Comparison of ENCODE assay signal across 9 mouse cellular contexts in the genomic region with DNA sequence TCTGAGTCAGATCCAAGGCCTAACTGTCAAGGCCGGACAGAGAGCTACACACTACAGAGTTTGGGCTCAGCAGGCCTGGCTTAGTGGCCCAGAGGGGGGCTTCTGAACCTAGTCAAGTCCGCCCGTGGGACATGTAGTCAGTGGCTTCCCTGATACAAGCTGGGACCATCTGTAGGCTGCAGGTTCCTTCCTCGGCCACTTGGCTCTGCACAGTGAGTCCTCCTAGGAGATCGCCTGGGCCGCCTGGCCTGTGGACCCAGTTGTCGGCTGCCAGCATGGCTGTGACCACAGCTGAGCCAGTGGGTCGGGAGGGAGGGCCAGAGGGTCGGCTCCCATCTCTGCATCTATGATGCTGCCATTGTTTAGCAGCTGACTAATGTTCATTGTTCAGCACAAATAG. TPM values are rescaled to one million over a fixed set of nuclear protein-coding genes. Genes with fewer than 3 reads are reported as not detected.
DNase-seq lines count a peak whose midpoint lies in the region; ATAC-seq and TF ChIP-seq lines count a peak whose summit lies in the region.
"Had no signal": no experiment of that assay in that cellular context is flagged by ENCODE, and none has a peak within 500 bp of the region (broad histone marks: within the 10 kb centered on the region; RNA-seq: fewer than 3 reads in every experiment).

No protein-coding gene starts in this region.

- intact Hi-C loops in left cerebral cortex, adult 2 months (cut with DNase I), result loop anchor here (10.0 kb wide), 1 partner anchor 337 kb away; no protein-coding TSS in a partner anchor

- peak; percentile 16 for DNase-seq in kidney, adult 9 months
- DNase-seq in kidney, adult 2 months, result no peak
- peak; percentile 24 for DNase-seq in embryonic facial prominence, embryonic 14.5 days (ENCODE audit: low spot score)
- DNase-seq in layer of hippocampus, postnatal 14 days (ENCODE audit: low spot score in 2 of 2), result no peak
- DNase-seq in left cerebral cortex, adult 2 months (ENCODE audit: extremely low spot score in 1 of 2, low spot score in 2 of 2), result no peak
- no peak for DNase-seq in lung, adult 2 months

- H3K27ac ChIP-seq in kidney, adult 2 months (ENCODE audit: insufficient read depth, low read depth, low read length), result no peak overlapping the region
- 0 out of 2 replicates have a peak overlapping the region, but pooled peaks have one; percentile 15 for H3K27ac ChIP-seq in embryonic facial prominence, embryonic 14.5 days (replicated peaks; ENCODE audit: low read depth, low read length)
- H3K27ac ChIP-seq in hindbrain, embryonic 15.5 days (replicated peaks), result peak overlapping the region; percentile 96; the same call in 1 of the 2 replicates
- no peak overlapping the region for H3K27ac ChIP-seq in neural tube, embryonic 15.5 days (replicated peaks)
- no peak overlapping the region for H3K27ac ChIP-seq in left cerebral cortex, adult 2 months
- H3K27ac ChIP-seq: heart, embryonic 13.5 days had no signal

- peaks cover 5% of the 10 kb centered on the region; the same call in 1 of the 2 replicates for H3K4me1 ChIP-seq in kidney, adult 2 months (ENCODE audit: control insufficient read depth, insufficient read depth, low read length)
- peaks cover 30% of the 10 kb centered on the region for H3K4me1 ChIP-seq in embryonic facial prominence, embryonic 14.5 days (ENCODE audit: control insufficient read depth, insufficient read depth, low read length)
- H3K4me1 ChIP-seq in hindbrain, embryonic 15.5 days (replicated peaks), result peaks cover 74% of the 10 kb centered on the region
- peaks cover 76% of the 10 kb centered on the region for H3K4me1 ChIP-seq in neural tube, embryonic 15.5 days
- 0 out of 2 replicates have a peak, but pooled peaks cover 3% of the 10 kb centered on the region for H3K4me1 ChIP-seq in lung, adult 2 months (ENCODE audit: control insufficient read depth, insufficient read depth, low read length)

- peak overlapping the region; percentile 35; the same call in 1 of the 2 replicates for H3K9ac ChIP-seq in embryonic facial prominence, embryonic 14.5 days (ENCODE audit: low read depth, low read length)
- H3K9ac ChIP-seq in hindbrain, embryonic 15.5 days, result peak overlapping the region; percentile 82
- H3K9ac ChIP-seq in neural tube, embryonic 15.5 days (replicated peaks), result peak overlapping the region; percentile 81
- H3K9ac ChIP-seq: heart, embryonic 13.5 days had no signal

- TF ChIP-seq POLR2A in kidney, adult 2 months (IDR thresholded peaks at IDR 0.05; ENCODE audit: low read depth, low read length), result no peak
- no peak for TF ChIP-seq POLR2A in lung, adult 2 months (IDR thresholded peaks at IDR 0.05; ENCODE audit: borderline replicate concordance, extremely low read depth, low read depth, low read length)

- H3K4me2 ChIP-seq in embryonic facial prominence, embryonic 14.5 days (ENCODE audit: low read depth, low read length), result peak overlapping the region; percentile 95; the same call in 1 of the 2 replicates
- H3K4me2 ChIP-seq in hindbrain, embryonic 15.5 days, result peak overlapping the region; percentile 85
- H3K4me2 ChIP-seq in neural tube, embryonic 15.5 days, result peak overlapping the region; percentile 79

- no peaks in the 10 kb centered on the region for H3K36me3 ChIP-seq in kidney, adult 2 months (ENCODE audit: control insufficient read depth, insufficient read depth, low read length)
- H3K36me3 ChIP-seq in embryonic facial prominence, embryonic 14.5 days (ENCODE audit: control insufficient read depth, insufficient read depth, low read length), result no peaks in the 10 kb centered on the region
- H3K36me3 ChIP-seq in hindbrain, embryonic 15.5 days, result no peaks in the 10 kb centered on the region
- no peaks in the 10 kb centered on the region for H3K36me3 ChIP-seq in neural tube, embryonic 15.5 days
- H3K36me3 ChIP-seq: heart, embryonic 13.5 days had no signal

- TF ChIP-seq CTCF in kidney, adult 2 months (conservative IDR thresholded peaks at IDR 0.05; ENCODE audit: insufficient read depth, insufficient read length, low read depth, low read length), result no peak
- TF ChIP-seq CTCF in left cerebral cortex, adult 2 months (IDR thresholded peaks at IDR 0.05), result no peak; the same call in 1 of the 2 replicates
- no peak for TF ChIP-seq CTCF in lung, adult 2 months (IDR thresholded peaks at IDR 0.05; ENCODE audit: insufficient read depth, low read length)

- WGBS in kidney, adult 2 months, result 72% methylated on average over 9 of the region's 9 CpGs
- 64% methylated on average over 9 of the region's 9 CpGs for WGBS in embryonic facial prominence, embryonic 14.5 days
- WGBS in hindbrain, embryonic 15.5 days, result 23% methylated on average over 9 of the region's 9 CpGs
- 31% methylated on average over 9 of the region's 9 CpGs for WGBS in neural tube, embryonic 15.5 days
- 65% methylated on average over 9 of the region's 9 CpGs for WGBS in lung, adult 2 months

- no peak overlapping the region for H3K4me3 ChIP-seq in kidney, adult 2 months (ENCODE audit: insufficient read depth, low read depth, low read length)
- no peak overlapping the region for H3K4me3 ChIP-seq in embryonic facial prominence, embryonic 14.5 days (ENCODE audit: low read depth, low read length)
- peak overlapping the region; percentile 63 for H3K4me3 ChIP-seq in hindbrain, embryonic 15.5 days
- H3K4me3 ChIP-seq in neural tube, embryonic 15.5 days (replicated peaks), result peak overlapping the region; percentile 59
- H3K4me3 ChIP-seq in left cerebral cortex, adult 2 months, result no peak overlapping the region
- H3K4me3 ChIP-seq in lung, adult 2 months (replicated peaks; ENCODE audit: extremely low read depth, low read depth, low read length), result no peak overlapping the region
- H3K4me3 ChIP-seq: heart, embryonic 13.5 days had no signal

- ATAC-seq in embryonic facial prominence, embryonic 14.5 days (ENCODE audit: low read depth), result no peak
- ATAC-seq in hindbrain, embryonic 15.5 days (ENCODE audit: low FRiP score, low read depth), result no peak
- ATAC-seq in neural tube, embryonic 15.5 days (ENCODE audit: low FRiP score), result no peak

- H3K27me3 ChIP-seq in kidney, adult 2 months (replicated peaks; ENCODE audit: control insufficient read depth, insufficient read depth, low read length), result no peaks in the 10 kb centered on the region
- H3K27me3 ChIP-seq in embryonic facial prominence, embryonic 14.5 days (replicated peaks; ENCODE audit: control insufficient read depth, insufficient read depth, low read length), result no peaks in the 10 kb centered on the region
- H3K27me3 ChIP-seq in hindbrain, embryonic 15.5 days, result no peaks in the 10 kb centered on the region
- no peaks in the 10 kb centered on the region for H3K27me3 ChIP-seq in neural tube, embryonic 15.5 days (replicated peaks)

- H3K9me3 ChIP-seq in embryonic facial prominence, embryonic 14.5 days (ENCODE audit: control insufficient read depth, low read length), result no peaks in the 10 kb centered on the region
- H3K9me3 ChIP-seq in hindbrain, embryonic 15.5 days, result no peaks in the 10 kb centered on the region
- no peaks in the 10 kb centered on the region for H3K9me3 ChIP-seq in neural tube, embryonic 15.5 days (replicated peaks)
- H3K9me3 ChIP-seq: heart, embryonic 13.5 days had no signal

RNA-seq across cellular contexts. Expression of a gene that starts 3.9 kb away (rescaled TPM):
- polyA plus RNA-seq in kidney, adult 2 months (2012; rRNA removed), result 26.5 and 27.6 TPM in 2 replicates
- 9.0 and 10.1 TPM in 2 replicates for polyA plus RNA-seq in embryonic facial prominence, embryonic 14.5 days (2014; fragmentation: Nextera tagmentation; extraction: Ambion mirVana)
- polyA plus RNA-seq in hindbrain, embryonic 15.5 days (2015; fragmentation: Nextera tagmentation; extraction: Ambion mirVana), result 14.8 and 16.2 TPM in 2 replicates
- polyA plus RNA-seq in neural tube, embryonic 15.5 days (2015; fragmentation: Nextera tagmentation; extraction: Ambion mirVana), result 14.0 and 14.9 TPM in 2 replicates
- total RNA-seq in layer of hippocampus, postnatal 14 days (2021), result 100 to 1,000 TPM; 109 to 113 TPM
- total RNA-seq in left cerebral cortex, adult 2 months (2021), result 100 to 1,000 TPM; 112 to 114 TPM
- 26.4 and 28.2 TPM in 2 replicates for polyA plus RNA-seq in lung, adult 2 months (2012; rRNA removed)

Comparison
In these comparisons a context has a peak if more than half of its experiments do, and no peak if none do; other contexts are left out.
1. DNase-seq: peak in kidney, adult 9 months (single experiment) and embryonic facial prominence, embryonic 14.5 days (single experiment); none in kidney, adult 2 months (single experiment), layer of hippocampus, postnatal 14 days (0 of 2), left cerebral cortex, adult 2 months (0 of 2) and lung, adult 2 months (single experiment).
2. H3K27ac ChIP-seq: peak in embryonic facial prominence, embryonic 14.5 days (single experiment) and hindbrain, embryonic 15.5 days (single experiment); none in kidney, adult 2 months (single experiment), neural tube, embryonic 15.5 days (single experiment) and left cerebral cortex, adult 2 months (single experiment).
3. H3K4me3 ChIP-seq: peak in hindbrain, embryonic 15.5 days (single experiment) and neural tube, embryonic 15.5 days (single experiment); none in kidney, adult 2 months (single experiment), embryonic facial prominence, embryonic 14.5 days (single experiment), left cerebral cortex, adult 2 months (single experiment) and lung, adult 2 months (single experiment).
4. Peak in every context shown above with its lines, with median percentiles within 50 percentile points of each other: H3K4me2 ChIP-seq and H3K9ac ChIP-seq.